Mouse (Mus musculus) stomach, postnatal 0 days (tissue): ENCODE measurements around the gene Gdpd3. TPM values are rescaled to one million over a fixed set of nuclear protein-coding genes. Genes with fewer than 3 reads are reported as not detected.
A peak's percentile ranks its signal among the peaks of the same experiment; 100 is the strongest.

Experiments
- ATAC-seq: fragments of 200-750 bp; cut with Nextera tagmentation; 2 replicates; pipeline ENCODE4 v1.8.0; 2017; ENCODE audit not compliant: low FRiP score, low TSS enrichment
- DNase-seq: peaks from one replicate; pipeline ENCODE4 v3.0.0-alpha.2; 2016; ENCODE audit warnings: low spot score
- H3K27ac ChIP-seq: fragments of 300-500 bp; sonication (generic); replicated peaks from 2 replicates; pipeline ENCODE4 v1.5.1; 2014; ENCODE audit warnings: mild to moderate bottlenecking, control low read depth
- H3K27me3 ChIP-seq: fragments of 300-500 bp; sonication (generic); 2 replicates; pipeline ENCODE4 v1.6.1; 2014; ENCODE audit warnings: low read length; ENCODE audit not compliant: control insufficient read depth, insufficient read depth
- H3K36me3 ChIP-seq: fragments of 300-500 bp; sonication (generic); 2 replicates; pipeline ENCODE4 v1.6.1; 2014; ENCODE audit warnings: low read length, mixed read lengths; ENCODE audit not compliant: control insufficient read depth, insufficient read depth
- H3K4me1 ChIP-seq: fragments of 300-500 bp; sonication (generic); replicated peaks from 2 replicates; pipeline ENCODE4 v1.6.1; 2014; ENCODE audit warnings: antibody characterized with exemption; ENCODE audit not compliant: control insufficient read depth, insufficient read depth
- H3K4me2 ChIP-seq: fragments of 300-500 bp; sonication (generic); replicated peaks from 2 replicates; pipeline ENCODE4 v1.6.1; 2014; ENCODE audit warnings: low read depth, mild to moderate bottlenecking, control low read depth, moderate library complexity
- H3K4me3 ChIP-seq: fragments of 300-500 bp; sonication (generic); 2 replicates; pipeline ENCODE4 v1.5.1; 2014; ENCODE audit warnings: low read depth, low read length, control low read depth
- H3K9ac ChIP-seq: fragments of 300-500 bp; sonication (generic); 2 replicates; pipeline ENCODE4 v1.6.1; 2014; ENCODE audit warnings: mild to moderate bottlenecking, low read length, control low read depth, mixed read lengths
- H3K9me3 ChIP-seq: fragments of 300-500 bp; sonication (generic); 2 replicates; pipeline ENCODE4 v1.6.1; 2016; ENCODE audit warnings: low read length; ENCODE audit not compliant: control insufficient read depth
- CTCF ChIP-seq: IDR thresholded peaks from 2 replicates; pipeline ENCODE4 v1.5.1; 2016; ENCODE audit warnings: antibody characterized with exemption, low read depth, mild to moderate bottlenecking, moderate library complexity
- EP300 ChIP-seq: optimal IDR thresholded peaks from 2 replicates; pipeline ENCODE3; 2016; ENCODE audit warnings: antibody characterized with exemption
- WGBS: fragments of 180-500 bp; shearing (Covaris S2); extraction: QIAGEN DNeasy Blood & Tissue Kit; methylation state at CpG from one replicate; pipeline ENCODE4 v1.1.7; 2014; 5-methylcytosine and 5-hydroxymethylcytosine counted together
- polyA plus RNA-seq: library from polyadenylated mRNA; unstranded; fragments of >200 nt; fragmentation: Nextera tagmentation; extraction: Ambion mirVana; gene quantifications from 2 replicates; pipeline ENCODE4 v1.2.1, GENCODE M21; 2015

The Gdpd3 gene
- polyA plus RNA-seq, 1 experiment from 2014 or later: 51.3 TPM

GRCm38 (mm10) chr7:126793456-126794270 lies 27.5 kb downstream of the Gdpd3 start:
- H3K4me2 ChIP-seq: no peak overlapping the region
- H3K27me3 ChIP-seq: no peaks in the 10 kb centered on the region
- WGBS: 70% methylated on average over 4 of the region's 4 CpGs
- DNase-seq (no peak), ATAC-seq (no peak)
- peaks cover 22% of the 10 kb centered on the region; the same call in 1 of the 2 replicates for H3K36me3 ChIP-seq
- no peak overlapping the region for H3K9ac ChIP-seq
- H3K27ac ChIP-seq: no peak overlapping the region
- TF ChIP-seq EP300 (no peak), CTCF (no peak)
- no peaks in the 10 kb centered on the region for H3K9me3 ChIP-seq
- no peaks in the 10 kb centered on the region for H3K4me1 ChIP-seq
- H3K4me3 ChIP-seq: no peak overlapping the region

DNA sequence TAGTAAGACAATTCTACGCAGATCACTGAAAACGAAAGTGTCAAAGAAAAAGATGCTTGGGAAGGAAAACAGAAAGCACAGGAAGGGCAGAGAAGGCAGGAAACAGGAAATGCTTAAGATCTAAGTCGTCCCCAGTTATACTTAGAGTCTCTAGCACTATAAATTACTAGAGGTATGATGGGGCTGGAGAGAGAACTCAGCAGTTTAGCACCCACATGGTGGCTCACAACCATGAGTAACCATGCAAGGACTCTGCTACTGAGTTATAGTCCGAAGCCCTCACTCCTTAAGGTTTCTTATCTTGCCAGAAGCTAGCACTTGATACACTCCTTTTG lies 28.1 kb downstream of the Gdpd3 start:
- Histone ChIP-seq H3K4me2 (no peak overlapping the region), H3K9me3 (no peaks in the 10 kb centered on the region), H3K4me3 (no peak overlapping the region), H3K27me3 (no peaks in the 10 kb centered on the region), H3K27ac (no peak overlapping the region), H3K4me1 (no peaks in the 10 kb centered on the region), H3K36me3 (peaks cover 21% of the 10 kb centered on the region; the same call in 1 of the 2 replicates), H3K9ac (no peak overlapping the region)
- 68% methylated on average over 4 of the region's 4 CpGs for WGBS
- no peak for DNase-seq
- TF ChIP-seq CTCF (no peak), EP300 (no peak)
- ATAC-seq: no peak

GRCm38 (mm10) chr7:126795387-126796317 lies 29.5 kb downstream of the Gdpd3 start:
- H3K27me3 ChIP-seq: no peaks in the 10 kb centered on the region
- H3K9me3 ChIP-seq: no peaks in the 10 kb centered on the region
- ATAC-seq: no peak
- H3K36me3 ChIP-seq: peaks cover 16% of the 10 kb centered on the region; the same call in 1 of the 2 replicates
- TF ChIP-seq EP300 (no peak), CTCF (peak; percentile 39; the same call in 1 of the 2 replicates)
- 83% methylated on average over 16 of the region's 16 CpGs for WGBS
- no peak overlapping the region for H3K4me3 ChIP-seq
- no peak overlapping the region for H3K9ac ChIP-seq
- no peak overlapping the region for H3K4me2 ChIP-seq
- DNase-seq: no peak
- no peak overlapping the region for H3K27ac ChIP-seq
- H3K4me1 ChIP-seq: no peaks in the 10 kb centered on the region; the same call in 1 of the 2 replicates

DNA sequence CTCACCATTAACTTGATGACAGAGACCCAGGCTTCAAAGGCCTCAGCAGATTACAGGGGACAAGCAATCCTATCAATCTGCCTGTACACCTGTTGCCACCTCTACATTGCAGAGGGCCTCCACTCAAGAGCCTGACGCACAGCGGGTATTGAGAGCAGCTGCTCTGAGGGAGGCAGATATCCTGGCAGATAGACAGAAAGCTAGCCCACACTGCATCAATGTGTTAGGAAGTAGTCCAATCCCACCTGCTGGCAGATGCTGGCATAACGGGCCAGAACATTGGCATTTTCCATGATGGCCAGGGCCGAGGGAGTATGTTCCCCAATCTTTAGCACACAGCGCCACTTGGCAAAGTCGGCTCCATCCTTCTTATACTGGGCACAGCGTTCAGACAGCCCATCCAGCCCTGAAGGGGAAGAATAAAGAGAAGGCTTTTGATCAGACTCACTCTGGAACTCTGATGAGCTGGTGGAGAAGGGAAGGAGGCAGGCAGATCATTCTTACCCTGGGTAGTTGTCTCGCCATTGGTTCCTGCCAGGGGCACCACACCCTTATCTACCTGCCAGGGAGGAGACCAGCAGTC lies 30.3 kb downstream of the Gdpd3 start:
- Histone ChIP-seq H3K9me3 (no peaks in the 10 kb centered on the region), H3K27me3 (no peaks in the 10 kb centered on the region), H3K27ac (no peak overlapping the region), H3K36me3 (peaks cover 16% of the 10 kb centered on the region; the same call in 1 of the 2 replicates), H3K9ac (no peak overlapping the region), H3K4me1 (no peaks in the 10 kb centered on the region; the same call in 1 of the 2 replicates), H3K4me3 (no peak overlapping the region), H3K4me2 (no peak overlapping the region)
- TF ChIP-seq CTCF: peak; percentile 62
- no peak for TF ChIP-seq EP300
- no peak for ATAC-seq
- DNase-seq: peak; percentile 58
- WGBS: 66% methylated on average over 8 of the region's 8 CpGs

DNA sequence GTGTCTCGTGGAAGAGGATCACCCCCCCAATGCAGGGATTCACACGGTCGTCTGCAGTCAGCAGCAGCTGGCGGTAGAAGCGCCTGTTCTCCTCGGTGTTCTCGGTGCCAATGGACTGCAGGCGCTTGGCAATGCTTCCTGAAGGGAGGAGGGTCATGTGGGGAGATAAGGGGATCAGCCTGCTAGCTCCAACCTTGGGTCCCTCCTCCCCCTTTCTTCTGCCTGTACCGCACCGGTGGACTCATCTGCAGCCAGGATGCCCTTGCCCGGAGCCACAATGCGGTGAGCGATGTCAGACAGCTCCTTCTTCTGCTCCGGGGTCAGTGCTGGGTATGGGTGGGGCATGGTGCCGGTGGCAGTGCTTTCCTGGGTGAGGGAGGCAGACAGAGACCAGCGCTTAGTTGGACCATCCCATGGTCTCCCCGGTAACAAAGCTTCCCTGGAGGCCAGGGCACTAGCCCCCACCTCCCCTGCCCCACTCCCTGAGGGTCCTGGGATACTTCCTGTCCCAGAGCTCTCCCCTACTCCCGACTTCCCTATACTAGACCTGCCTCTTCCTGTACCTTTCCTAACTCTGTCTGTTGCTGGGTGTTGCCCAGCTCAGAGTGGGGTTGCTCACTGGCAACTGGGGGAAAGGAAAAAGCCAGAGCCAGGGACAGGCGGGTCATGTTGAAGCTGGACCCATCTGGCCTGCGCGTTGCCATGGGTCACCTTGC lies 31.4 kb downstream of the Gdpd3 start, which contains the start of gene Fam57b:
TSS of gene Fam57b (plus strand) at position 258 of the 716 bp plus-strand sequence.
- no peaks in the 10 kb centered on the region for H3K9me3 ChIP-seq
- peak within 1 kb of the TSS; percentile 80 for H3K4me3 ChIP-seq
- WGBS: 17% methylated on average over 21 of the region's 21 CpGs
- no peaks in the 10 kb centered on the region for H3K27me3 ChIP-seq
- peak; percentile 46 for ATAC-seq
- H3K27ac ChIP-seq: peak within 1 kb of the TSS; percentile 93
- H3K4me1 ChIP-seq: no peaks in the 10 kb centered on the region; the same call in 1 of the 2 replicates
- peaks cover 16% of the 10 kb centered on the region; the same call in 1 of the 2 replicates for H3K36me3 ChIP-seq
- peak within 1 kb of the TSS; percentile 83 for H3K4me2 ChIP-seq
- peak within 1 kb of the TSS; percentile 83 for H3K9ac ChIP-seq
- TF ChIP-seq EP300 (no peak), CTCF (no peak)
- peak; percentile 62 for DNase-seq
